Mouse (Mus musculus) embryonic facial prominence, embryonic 14.5 days (tissue): Measurements from ENCODE around the gene Scfd2. TPM values are rescaled to one million over a fixed set of nuclear protein-coding genes. Genes with fewer than 3 reads are reported as not detected.

Experiments
- ATAC-seq: fragments of 200-750 bp; cut with Nextera tagmentation; 2 replicates; pipeline ENCODE4 v1.8.0; 2017; ENCODE audit warnings: low read depth, moderate number of reproducible peaks, moderate TSS enrichment
- DNase-seq: peaks from one replicate; pipeline ENCODE4 v3.0.0-alpha.2; 2015; ENCODE audit warnings: low spot score
- H3K27ac ChIP-seq: fragments of 300-500 bp; sonication (generic); replicated peaks from 2 replicates; pipeline ENCODE4 v1.5.1; 2014; ENCODE audit warnings: low read depth, mild to moderate bottlenecking, low read length, moderate library complexity
- H3K27me3 ChIP-seq: fragments of 300-500 bp; sonication (generic); replicated peaks from 2 replicates; pipeline ENCODE4 v1.6.1; 2014; ENCODE audit warnings: low read length; ENCODE audit not compliant: control insufficient read depth, insufficient read depth
- H3K36me3 ChIP-seq: fragments of 300-500 bp; sonication (generic); 2 replicates; pipeline ENCODE4 v1.6.1; 2014; ENCODE audit warnings: low read length, mixed read lengths; ENCODE audit not compliant: control insufficient read depth, insufficient read depth
- H3K4me1 ChIP-seq: fragments of 300-500 bp; sonication (generic); 2 replicates; pipeline ENCODE4 v1.6.1; 2014; ENCODE audit warnings: antibody characterized with exemption, low read length; ENCODE audit not compliant: control insufficient read depth, insufficient read depth
- H3K4me2 ChIP-seq: fragments of 300-500 bp; sonication (generic); 2 replicates; pipeline ENCODE4 v1.6.1; 2014; ENCODE audit warnings: low read depth, mild to moderate bottlenecking, low read length, moderate library complexity, mixed read lengths
- H3K4me3 ChIP-seq: fragments of 300-500 bp; sonication (generic); 2 replicates; pipeline ENCODE4 v1.5.1; 2014; ENCODE audit warnings: low read depth, mild to moderate bottlenecking, low read length
- H3K9ac ChIP-seq: fragments of 300-500 bp; sonication (generic); 2 replicates; pipeline ENCODE4 v1.6.1; 2014; ENCODE audit warnings: low read depth, mild to moderate bottlenecking, low read length, moderate library complexity, mixed read lengths
- H3K9me3 ChIP-seq: fragments of 300-500 bp; sonication (generic); 2 replicates; pipeline ENCODE4 v1.6.1; 2016; ENCODE audit warnings: low read length; ENCODE audit not compliant: control insufficient read depth
- WGBS: fragments of 180-500 bp; shearing (Covaris S2); extraction: QIAGEN DNeasy Blood & Tissue Kit; methylation state at CpG from one replicate; pipeline ENCODE4 v1.1.7; 2014; 5-methylcytosine and 5-hydroxymethylcytosine counted together
- polyA plus RNA-seq: library from polyadenylated mRNA; unstranded; fragments of >200 nt; fragmentation: Nextera tagmentation; extraction: Ambion mirVana; gene quantifications from 2 replicates; pipeline ENCODE4 v1.2.1, GENCODE M21; 2014

The Scfd2 gene
- polyA plus RNA-seq, 1 experiment from 2014 or later = 21.3 TPM

GRCm38 (mm10) chr5:74175526-74176270 lies 355.9 kb downstream of the Scfd2 start:
- peak overlapping the region; percentile 19 for H3K4me2 ChIP-seq
- no peak overlapping the region for H3K9ac ChIP-seq
- DNase-seq (peak; percentile 94), ATAC-seq (peak; percentile 66)
- peaks cover 47% of the 10 kb centered on the region for H3K4me1 ChIP-seq
- H3K36me3 ChIP-seq = no peaks in the 10 kb centered on the region
- peak overlapping the region; percentile 78 for H3K27ac ChIP-seq
- 23% methylated on average over 14 of the region's 14 CpGs for WGBS
- no peak overlapping the region for H3K4me3 ChIP-seq
- H3K27me3 ChIP-seq = no peaks in the 10 kb centered on the region
- H3K9me3 ChIP-seq = no peaks in the 10 kb centered on the region

- Histone ChIP-seq H3K27ac (peak overlapping the region; percentile 71), H3K4me3 (no peak overlapping the region), H3K9ac (no peak overlapping the region), H3K4me1 (peaks cover 56% of the 10 kb centered on the region), H3K4me2 (peak overlapping the region; percentile 23; the same call in 1 of the 2 replicates), H3K36me3 (no peaks in the 10 kb centered on the region), H3K9me3 (no peaks in the 10 kb centered on the region), H3K27me3 (no peaks in the 10 kb centered on the region)
- 36% methylated on average over 18 of the region's 18 CpGs for WGBS
- DNase-seq (peak; percentile 95), ATAC-seq (peak; percentile 80)
Measured at GRCm38 (mm10) chr5:74173162-74173844, 358.3 kb downstream of the Scfd2 start.

DNA sequence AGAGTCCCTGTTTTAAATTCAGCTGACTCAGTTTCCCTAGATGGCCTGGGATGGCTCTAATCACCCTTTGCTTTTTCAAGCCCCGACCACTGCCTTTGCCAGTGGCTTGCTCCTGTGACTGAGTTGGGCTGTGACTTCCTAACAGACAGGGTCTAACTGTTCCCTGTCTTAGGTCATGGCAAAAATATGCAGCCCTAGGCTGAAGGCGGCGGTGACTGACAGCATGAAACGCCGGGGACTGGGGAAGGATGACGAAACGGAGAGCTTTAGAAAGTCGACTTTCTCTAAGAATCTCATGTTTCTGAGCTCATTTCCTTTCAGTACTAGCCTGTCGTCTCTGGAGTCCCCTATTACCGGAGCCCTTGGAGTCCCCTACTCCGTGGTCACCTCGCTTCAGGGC lies 359.4 kb downstream of the Scfd2 start:
- ATAC-seq (peak; percentile 62; the same call in 1 of the 2 replicates), DNase-seq (peak; percentile 88)
- Histone ChIP-seq H3K9ac (0 out of 2 replicates have a peak overlapping the region, but pooled peaks have one; percentile 22), H3K4me2 (peak overlapping the region; percentile 30; the same call in 1 of the 2 replicates), H3K4me3 (no peak overlapping the region), H3K9me3 (no peaks in the 10 kb centered on the region), H3K27ac (peak overlapping the region; percentile 71), H3K4me1 (peaks cover 58% of the 10 kb centered on the region), H3K36me3 (no peaks in the 10 kb centered on the region), H3K27me3 (no peaks in the 10 kb centered on the region)
- 10% methylated on average over 12 of the region's 12 CpGs for WGBS

- 0 out of 2 replicates have a peak overlapping the region, but pooled peaks have one; percentile 30 for H3K4me2 ChIP-seq
- ATAC-seq = no peak
- WGBS = 56% methylated on average over 9 of the region's 9 CpGs
- no peak overlapping the region for H3K4me3 ChIP-seq
- no peak overlapping the region for H3K9ac ChIP-seq
- H3K36me3 ChIP-seq = no peaks in the 10 kb centered on the region
- peak overlapping the region; percentile 71; the same call in 1 of the 2 replicates for H3K27ac ChIP-seq
- H3K4me1 ChIP-seq = peaks cover 56% of the 10 kb centered on the region
- H3K9me3 ChIP-seq = no peaks in the 10 kb centered on the region
- DNase-seq = peak; percentile 24
- H3K27me3 ChIP-seq = no peaks in the 10 kb centered on the region
Measured at GRCm38 (mm10) chr5:74171768-74172167, 359.8 kb downstream of the Scfd2 start.

DNA sequence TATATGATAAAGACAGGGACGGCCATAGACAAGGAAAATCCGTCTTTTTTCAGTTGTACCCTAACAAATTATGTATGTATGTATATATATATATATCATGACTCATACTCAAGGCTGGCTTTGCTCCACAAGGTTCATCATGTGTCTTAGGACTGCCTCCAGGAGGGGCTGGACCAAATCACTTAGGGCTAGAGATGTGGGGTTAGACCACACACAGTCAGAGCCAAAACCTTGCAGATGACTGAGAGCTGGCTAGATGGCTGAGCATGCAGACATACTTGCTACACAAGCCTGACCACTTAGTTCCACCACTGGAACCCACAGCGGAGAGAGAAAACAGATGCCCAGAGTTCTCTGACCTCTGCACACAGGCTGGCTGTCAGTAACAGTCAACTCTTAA lies 363.5 kb downstream of the Scfd2 start:
- no peak overlapping the region for H3K4me3 ChIP-seq
- no peaks in the 10 kb centered on the region for H3K36me3 ChIP-seq
- H3K4me2 ChIP-seq = no peak overlapping the region
- H3K27ac ChIP-seq = peak overlapping the region; percentile 13; the same call in 1 of the 2 replicates
- peak; percentile 84 for DNase-seq
- no peaks in the 10 kb centered on the region for H3K27me3 ChIP-seq
- no peak overlapping the region for H3K9ac ChIP-seq
- 59% methylated on average over 3 of the region's 3 CpGs for WGBS
- no peak for ATAC-seq
- H3K4me1 ChIP-seq = peaks cover 33% of the 10 kb centered on the region
- no peaks in the 10 kb centered on the region for H3K9me3 ChIP-seq

GRCm38 (mm10) chr5:74166642-74167041 lies 364.9 kb downstream of the Scfd2 start:
- 86% methylated on average over 3 of the region's 3 CpGs for WGBS
- Histone ChIP-seq H3K27ac (no peak overlapping the region), H3K9ac (no peak overlapping the region), H3K9me3 (no peaks in the 10 kb centered on the region), H3K4me3 (no peak overlapping the region), H3K4me1 (peaks cover 35% of the 10 kb centered on the region), H3K27me3 (no peaks in the 10 kb centered on the region), H3K4me2 (no peak overlapping the region), H3K36me3 (no peaks in the 10 kb centered on the region)
- DNase-seq (no peak), ATAC-seq (no peak)

- H3K4me2 ChIP-seq = no peak overlapping the region
- no peaks in the 10 kb centered on the region for H3K27me3 ChIP-seq
- no peaks in the 10 kb centered on the region for H3K9me3 ChIP-seq
- ATAC-seq (no peak), DNase-seq (no peak)
- H3K4me1 ChIP-seq = peaks cover 52% of the 10 kb centered on the region
- H3K4me3 ChIP-seq = no peak overlapping the region
- 58% methylated on average over 7 of the region's 7 CpGs for WGBS
- H3K36me3 ChIP-seq = no peaks in the 10 kb centered on the region
- no peak overlapping the region for H3K27ac ChIP-seq
- H3K9ac ChIP-seq = no peak overlapping the region
Measured at GRCm38 (mm10) chr5:74164547-74164946, 367.0 kb downstream of the Scfd2 start.

DNA sequence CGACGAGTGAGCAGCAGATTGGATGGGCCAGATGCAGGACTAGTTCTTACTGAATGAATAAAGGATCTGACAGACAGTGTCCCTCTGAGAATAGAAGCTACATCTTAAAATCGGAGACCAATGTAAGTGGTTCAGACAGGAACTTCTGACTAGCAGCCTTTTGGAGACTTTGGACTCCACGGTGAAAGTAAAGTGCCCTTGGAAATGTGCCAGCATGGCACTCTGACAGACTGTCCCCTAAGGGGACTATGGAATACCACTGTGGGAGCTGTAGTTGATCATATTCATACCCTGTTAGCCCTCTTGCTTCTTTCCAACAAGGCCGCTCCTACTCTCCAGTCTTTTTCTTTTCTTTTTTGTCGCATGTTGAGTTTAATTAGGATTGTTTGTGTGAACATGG lies 368.4 kb downstream of the Scfd2 start:
- H3K36me3 ChIP-seq = no peaks in the 10 kb centered on the region
- no peak for ATAC-seq
- peaks cover 42% of the 10 kb centered on the region for H3K4me1 ChIP-seq
- H3K4me3 ChIP-seq = no peak overlapping the region
- no peak overlapping the region for H3K27ac ChIP-seq
- no peak overlapping the region for H3K4me2 ChIP-seq
- no peak for DNase-seq
- WGBS = 77% methylated on average over 6 of the region's 6 CpGs
- no peaks in the 10 kb centered on the region for H3K9me3 ChIP-seq
- no peak overlapping the region for H3K9ac ChIP-seq
- no peaks in the 10 kb centered on the region for H3K27me3 ChIP-seq
